Mouse (Mus musculus) liver, embryonic 14.5 days (tissue): ENCODE results near the gene Eng. TPM values are rescaled to one million over a fixed set of nuclear protein-coding genes. Genes with fewer than 3 reads are reported as not detected.

Source experiments
- ATAC-seq: fragments of 200-750 bp; cut with Nextera tagmentation; 2 replicates; pipeline ENCODE4 v1.8.0; 2017; ENCODE audit warnings: moderate number of reproducible peaks, mild to moderate bottlenecking, moderate library complexity; ENCODE audit not compliant: insufficient read depth
- DNase-seq, 3 experiments: peaks; one replicate each; pipeline ENCODE4 v3.0.0-alpha.2; 2012 to 2013; ENCODE audit warnings: low read depth in 3 of 3, low spot score in 3 of 3
- H3K27ac ChIP-seq: fragments of 300-500 bp; sonication (generic); 2 replicates; pipeline ENCODE4 v1.5.1; 2014; ENCODE audit warnings: moderate library complexity, mild to moderate bottlenecking, control low read depth, inconsistent platforms
- H3K27me3 ChIP-seq: fragments of 300-500 bp; sonication (generic); 2 replicates; pipeline ENCODE4 v1.6.1; 2014; ENCODE audit warnings: mild to moderate bottlenecking, low read length, moderate library complexity; ENCODE audit not compliant: control insufficient read depth, insufficient read depth
- H3K36me3 ChIP-seq: fragments of 300-500 bp; sonication (generic); replicated peaks from 2 replicates; pipeline ENCODE4 v1.6.1; 2014; ENCODE audit warnings: low read depth; ENCODE audit not compliant: control insufficient read depth, insufficient read depth
- H3K4me1 ChIP-seq, 2 experiments: fragments of 200-500 bp in 1 of 2; fragments of 300-500 bp in 1 of 2; sonication (generic) in 1 of 2; replicated peaks; 2 replicates each; pipeline ENCODE4 v1.6.1; 2012 to 2014; ENCODE audit warnings: antibody characterized with exemption in 1 of 2, inconsistent platforms in 1 of 2, low read length in 1 of 2; ENCODE audit not compliant: control insufficient read depth in 2 of 2, insufficient read depth in 2 of 2
- H3K4me2 ChIP-seq: fragments of 300-500 bp; sonication (generic); 2 replicates; pipeline ENCODE4 v1.6.1; 2014; ENCODE audit warnings: low read depth, mild to moderate bottlenecking, control low read depth, moderate library complexity
- H3K4me3 ChIP-seq, 2 experiments: fragments of 200-500 bp in 1 of 2; fragments of 300-500 bp in 1 of 2; sonication (generic) in 1 of 2; 2 replicates each; pipeline ENCODE4 v1.5.1; 2012 to 2014; ENCODE audit warnings: low read depth in 2 of 2, low read length in 2 of 2, mild to moderate bottlenecking in 2 of 2, control low read depth in 1 of 2, inconsistent platforms in 1 of 2, moderate library complexity in 1 of 2; ENCODE audit not compliant: insufficient read depth in 1 of 2
- H3K9ac ChIP-seq: fragments of 300-500 bp; sonication (generic); replicated peaks from 2 replicates; pipeline ENCODE4 v1.6.1; 2014; ENCODE audit warnings: mild to moderate bottlenecking, control low read depth, moderate library complexity
- H3K9me3 ChIP-seq: fragments of 300-500 bp; sonication (generic); 2 replicates; pipeline ENCODE4 v1.6.1; 2016; ENCODE audit warnings: low read length, mixed read lengths; ENCODE audit not compliant: control insufficient read depth
- CTCF ChIP-seq: IDR thresholded peaks from 2 replicates; pipeline ENCODE4 v1.5.1; 2016; ENCODE audit warnings: antibody characterized with exemption, low read depth, control low read depth
- EP300 ChIP-seq: IDR thresholded peaks from 2 replicates; pipeline ENCODE4 v1.6.1; 2016; ENCODE audit warnings: antibody characterized with exemption, low read depth
- WGBS: fragments of 180-500 bp; shearing (Covaris S2); extraction: QIAGEN DNeasy Blood & Tissue Kit; methylation state at CpG from one replicate; pipeline ENCODE4 v1.1.7; 2014; ENCODE audit not compliant: insufficient replicate concordance; 5-methylcytosine and 5-hydroxymethylcytosine counted together
- polyA plus RNA-seq, 2 experiments: library from polyadenylated mRNA; depleted of rRNA in 1 of 2; stranded (reverse) in 1 of 2; unstranded in 1 of 2; fragments of >200 nt; fragmentation: Nextera tagmentation in 1 of 2; extraction: Ambion mirVana in 1 of 2; gene quantifications; 2 replicates each; pipeline versions ENCODE4 v1.2.1 to v1.2.3; 2012 to 2014

Eng gene
- polyA plus RNA-seq, 2 experiments = 13.9 to 15.4 TPM

GRCm38 (mm10) chr2:32647366-32647765, 971 bp downstream of the Eng start:
- H3K4me1 ChIP-seq = peaks cover 23 to 25% of the 10 kb centered on the region in 2 experiments
- TF ChIP-seq CTCF = no peak
- no peak for TF ChIP-seq EP300
- no peaks in the 10 kb centered on the region for H3K9me3 ChIP-seq
- H3K9ac ChIP-seq = peak overlapping the region; percentile 20; the same call in 1 of the 2 replicates
- ATAC-seq (no peak), DNase-seq (no peak)
- H3K4me2 ChIP-seq = peak overlapping the region; percentile 62
- no peaks in the 10 kb centered on the region for H3K36me3 ChIP-seq
- no peaks in the 10 kb centered on the region for H3K27me3 ChIP-seq
- peak overlapping the region; percentile 27 to 52 for H3K4me3 ChIP-seq
- H3K27ac ChIP-seq = no peak overlapping the region
- WGBS = 57% methylated on average over 7 of the region's 7 CpGs

- no peak for ATAC-seq
- Histone ChIP-seq H3K27me3 (no peaks in the 10 kb centered on the region), H3K27ac (no peak overlapping the region), H3K9me3 (no peaks in the 10 kb centered on the region), H3K9ac (no peak overlapping the region), H3K4me2 (no peak overlapping the region), H3K4me1 (peaks cover 9 to 24% of the 10 kb centered on the region in 2 experiments), H3K4me3 (no peak overlapping the region), H3K36me3 (no peaks in the 10 kb centered on the region)
- no peak for TF ChIP-seq CTCF
- 68% methylated on average over 7 of the region's 7 CpGs for WGBS
- DNase-seq = no peak
Measured at GRCm38 (mm10) chr2:32653764-32654163, 7.4 kb downstream of the Eng start.

GRCm38 (mm10) chr2:32654743-32655393, 8.5 kb downstream of the Eng start:
- TF ChIP-seq EP300 = no peak
- no peak for TF ChIP-seq CTCF
- no peaks in the 10 kb centered on the region for H3K36me3 ChIP-seq
- H3K9ac ChIP-seq = no peak overlapping the region
- peaks cover 9 to 33% of the 10 kb centered on the region in 2 experiments for H3K4me1 ChIP-seq
- H3K27me3 ChIP-seq = no peaks in the 10 kb centered on the region
- 45% methylated on average over 14 of the region's 14 CpGs for WGBS
- H3K4me3 ChIP-seq = no peak overlapping the region
- no peak overlapping the region for H3K27ac ChIP-seq
- no peaks in the 10 kb centered on the region for H3K9me3 ChIP-seq
- ATAC-seq = no peak
- H3K4me2 ChIP-seq = 0 out of 2 replicates have a peak overlapping the region, but pooled peaks have one; percentile 15
- DNase-seq = no peak

- H3K9ac ChIP-seq = no peak overlapping the region
- peaks cover 9 to 33% of the 10 kb centered on the region in 2 experiments for H3K4me1 ChIP-seq
Measured at GRCm38 (mm10) chr2:32655394-32655744, 9.0 kb downstream of the Eng start.

GRCm38 (mm10) chr2:32655826-32656225, 9.4 kb downstream of the Eng start:
- peaks cover 9 to 37% of the 10 kb centered on the region in 2 experiments for H3K4me1 ChIP-seq
- H3K4me2 ChIP-seq = no peak overlapping the region
- DNase-seq (no peak), ATAC-seq (no peak)
- TF ChIP-seq CTCF (no peak), EP300 (no peak)
- H3K4me3 ChIP-seq = no peak overlapping the region
- H3K36me3 ChIP-seq = no peaks in the 10 kb centered on the region
- no peak overlapping the region for H3K9ac ChIP-seq
- WGBS = 69% methylated on average over 12 of the region's 12 CpGs
- H3K27ac ChIP-seq = no peak overlapping the region
- no peaks in the 10 kb centered on the region for H3K9me3 ChIP-seq
- H3K27me3 ChIP-seq = no peaks in the 10 kb centered on the region

More at GRCm38 (mm10) chr2:32655394-32655744, 9.0 kb downstream of the Eng start:
- Histone ChIP-seq H3K27me3 (no peaks in the 10 kb centered on the region), H3K9me3 (no peaks in the 10 kb centered on the region), H3K36me3 (no peaks in the 10 kb centered on the region), H3K27ac (no peak overlapping the region), H3K4me2 (no peak overlapping the region), H3K4me3 (no peak overlapping the region)
- DNase-seq (no peak), ATAC-seq (no peak)
- TF ChIP-seq CTCF = no peak
- TF ChIP-seq EP300 = no peak
- 67% methylated on average over 3 of the region's 3 CpGs for WGBS
